Mouse (Mus musculus): ENCODE results near the gene Prickle3. TPM values are rescaled to one million over a fixed set of nuclear protein-coding genes. Genes with fewer than 3 reads are reported as not detected.
A peak's percentile ranks its signal among the peaks of the same experiment; 100 is the strongest.

Gene Prickle3
- polyA plus RNA-seq, 2 experiments: 0.34 to 1.2 TPM

DNA sequence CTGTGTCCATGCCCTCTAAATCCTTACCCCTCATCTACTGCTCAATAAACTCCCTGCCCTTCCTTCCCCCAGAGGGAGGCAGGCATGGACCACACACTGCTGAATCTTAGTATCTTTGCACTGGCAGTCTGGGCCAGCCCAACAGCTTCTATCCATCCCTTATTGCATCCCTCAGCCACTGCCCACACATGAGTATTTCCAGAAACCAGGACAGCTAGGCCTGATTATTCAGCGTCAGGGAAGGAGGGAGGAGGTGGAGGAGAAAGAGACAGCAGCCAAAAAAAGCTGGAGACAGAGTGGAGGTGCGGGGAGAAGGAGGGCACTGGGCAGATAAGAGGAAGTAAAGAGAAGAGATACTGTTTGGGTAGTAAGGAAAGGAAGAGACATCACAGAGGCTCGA, 22.0 kb upstream of the Prickle3 start:
- H3K27ac ChIP-seq: no peak overlapping the region
- H3K27me3 ChIP-seq (ENCODE audit: control insufficient read depth, insufficient read depth, low read length): peaks cover 4% of the 10 kb centered on the region
- peaks cover 0 to 2% of the 10 kb centered on the region in 2 experiments; a peak in 2 of 4 replicates for H3K4me1 ChIP-seq (replicated peaks; ENCODE audit: control insufficient read depth in 2 of 2, insufficient read depth in 2 of 2, low read length in 1 of 2)
- ATAC-seq (ENCODE audit: insufficient read depth): no peak
- no peaks in the 10 kb centered on the region for H3K36me3 ChIP-seq (replicated peaks; ENCODE audit: control insufficient read depth, insufficient read depth, low read depth)
- no peak for DNase-seq (ENCODE audit: low read depth in 3 of 3, low spot score in 3 of 3)
- TF ChIP-seq EP300 (IDR thresholded peaks at IDR 0.05; ENCODE audit: low read depth): no peak
- TF ChIP-seq CTCF (IDR thresholded peaks at IDR 0.05; ENCODE audit: low read depth): no peak
- H3K4me3 ChIP-seq (ENCODE audit: insufficient read depth in 1 of 2, low read depth in 2 of 2, low read length in 2 of 2): no peak overlapping the region
- H3K4me2 ChIP-seq (ENCODE audit: low read depth): no peak overlapping the region
- 33% methylated on average over 3 of the region's 3 CpGs for WGBS (ENCODE audit: insufficient replicate concordance)
- no peaks in the 10 kb centered on the region for H3K9me3 ChIP-seq (ENCODE audit: control insufficient read depth, low read length)
- H3K9ac ChIP-seq (replicated peaks): no peak overlapping the region

DNA sequence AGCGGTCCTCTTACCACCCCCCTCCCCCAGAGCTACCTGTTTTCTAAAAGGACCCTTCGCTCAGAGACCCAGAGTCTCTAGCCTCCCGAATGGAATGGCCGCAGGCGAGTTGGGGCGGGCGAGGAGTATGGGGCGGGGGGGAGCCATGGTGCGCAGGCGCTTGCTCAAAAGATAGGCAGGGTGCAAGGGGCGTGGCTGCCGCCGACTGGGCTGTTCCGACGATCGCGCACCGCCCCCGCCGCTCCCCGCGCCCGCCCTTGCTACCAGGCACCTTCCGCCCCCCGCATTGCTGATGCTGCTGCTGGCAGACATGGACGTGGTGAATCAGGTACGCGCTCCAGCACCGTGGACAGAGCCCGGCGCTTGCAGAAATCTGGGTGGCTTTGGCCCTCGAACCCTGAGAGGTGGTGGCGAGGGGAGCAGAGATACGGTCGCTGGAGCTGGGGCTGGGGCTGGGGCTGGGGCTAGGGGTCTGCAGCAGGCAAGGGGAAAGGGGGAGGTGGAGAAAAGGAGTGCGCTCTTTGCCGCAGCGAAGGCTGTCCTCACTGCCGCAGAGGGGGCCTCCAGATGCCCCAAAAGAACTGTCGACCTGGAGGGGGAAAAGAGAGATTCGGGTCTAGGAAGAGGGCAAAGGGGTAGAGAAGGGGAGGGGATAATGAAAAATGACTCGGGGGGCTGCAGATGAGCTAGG, 18.5 kb upstream of the Prickle3 start, which contains the start of gene Syp:
TSS of gene Syp (plus strand) at position 71 of the 691 bp plus-strand sequence.
- H3K27me3 ChIP-seq (ENCODE audit: control insufficient read depth, insufficient read depth, low read length): peaks cover 4% of the 10 kb centered on the region
- peak within 1 kb of the TSS; percentile 27 to 33; a peak in 3 of 4 replicates for H3K4me3 ChIP-seq (ENCODE audit: insufficient read depth in 1 of 2, low read depth in 2 of 2, low read length in 2 of 2)
- WGBS (ENCODE audit: insufficient replicate concordance): 13% methylated on average over 33 of the region's 42 CpGs
- H3K4me1 ChIP-seq (replicated peaks; ENCODE audit: control insufficient read depth in 2 of 2, insufficient read depth in 2 of 2, low read length in 1 of 2): peaks cover 0 to 4% of the 10 kb centered on the region in 2 experiments; a peak in 2 of 4 replicates
- no peaks in the 10 kb centered on the region for H3K36me3 ChIP-seq (replicated peaks; ENCODE audit: control insufficient read depth, insufficient read depth, low read depth)
- H3K9ac ChIP-seq (replicated peaks): 0 out of 2 replicates have a peak within 1 kb of the TSS, but pooled peaks have one; percentile 18
- peak; percentile 89 for ATAC-seq (ENCODE audit: insufficient read depth)
- DNase-seq (ENCODE audit: low read depth in 3 of 3, low spot score in 3 of 3): peak; percentile 54 to 61 (median 57)
- TF ChIP-seq EP300 (IDR thresholded peaks at IDR 0.05; ENCODE audit: low read depth): no peak
- peak within 1 kb of the TSS; percentile 64 for H3K4me2 ChIP-seq (ENCODE audit: low read depth)
- no peak within 1 kb of the TSS for H3K27ac ChIP-seq
- no peaks in the 10 kb centered on the region for H3K9me3 ChIP-seq (ENCODE audit: control insufficient read depth, low read length)

DNA sequence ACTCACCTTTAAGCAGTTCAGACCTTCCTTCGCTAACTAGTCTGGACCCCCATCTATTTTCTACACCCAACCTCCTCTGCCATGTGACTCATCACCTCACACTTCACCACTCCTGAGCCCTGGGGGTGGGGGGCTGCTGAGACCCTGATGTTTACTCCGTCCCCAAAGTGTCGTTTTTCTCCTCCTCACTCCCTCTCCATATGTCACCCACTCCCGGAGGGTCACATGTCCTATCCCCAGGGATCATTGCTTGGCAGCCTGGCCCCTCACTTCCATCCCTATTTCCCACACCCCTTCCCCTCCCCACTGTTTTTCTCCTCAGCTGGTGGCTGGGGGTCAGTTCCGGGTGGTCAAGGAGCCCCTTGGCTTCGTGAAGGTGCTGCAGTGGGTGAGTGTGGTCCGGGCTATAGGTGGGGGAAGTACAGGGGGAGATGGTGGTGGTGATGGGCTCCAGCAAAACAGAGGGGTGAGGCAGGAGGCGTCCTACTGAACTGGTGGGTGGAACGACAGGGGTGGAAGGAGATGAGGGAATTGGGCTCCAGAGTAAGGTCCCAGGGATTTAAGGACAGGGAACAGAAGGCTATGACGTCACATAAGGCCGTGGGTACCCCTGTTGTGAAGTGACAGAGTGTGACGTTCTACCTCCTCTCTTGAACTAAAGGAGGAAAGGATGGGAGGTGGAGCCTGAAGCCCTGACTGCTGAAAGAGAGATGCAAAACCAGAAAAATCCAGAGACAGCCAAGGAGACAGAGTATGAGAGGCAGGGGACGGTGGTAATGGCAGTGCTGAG, 17.3 kb upstream of the Prickle3 start:
- ATAC-seq (ENCODE audit: insufficient read depth): no peak

DNA sequence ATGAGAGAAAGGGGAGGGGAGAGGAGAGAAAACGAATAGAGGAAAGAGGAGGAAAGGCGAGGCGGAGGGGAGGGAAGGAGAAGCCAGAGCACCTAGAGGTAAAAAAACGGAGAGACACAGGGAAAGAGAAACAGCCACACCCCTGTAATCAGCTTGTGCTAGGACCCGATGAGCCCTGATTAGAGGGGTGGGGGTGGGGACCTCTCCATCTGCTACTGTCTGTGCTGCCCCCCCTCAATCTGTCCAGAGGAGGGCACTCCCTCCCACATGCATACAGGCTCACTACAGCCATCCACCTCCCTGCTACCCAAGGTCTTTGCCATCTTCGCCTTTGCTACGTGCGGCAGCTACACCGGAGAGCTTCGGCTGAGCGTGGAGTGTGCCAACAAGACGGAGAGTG, 16.3 kb upstream of the Prickle3 start:
- TF ChIP-seq CTCF (IDR thresholded peaks at IDR 0.05; ENCODE audit: low read depth) (no peak), EP300 (IDR thresholded peaks at IDR 0.05; ENCODE audit: low read depth) (no peak)
- H3K4me1 ChIP-seq (replicated peaks; ENCODE audit: control insufficient read depth in 2 of 2, insufficient read depth in 2 of 2, low read length in 1 of 2): peaks cover 0 to 4% of the 10 kb centered on the region in 2 experiments; a peak in 2 of 4 replicates
- no peak overlapping the region for H3K4me2 ChIP-seq (ENCODE audit: low read depth)
- no peaks in the 10 kb centered on the region for H3K36me3 ChIP-seq (replicated peaks; ENCODE audit: control insufficient read depth, insufficient read depth, low read depth)
- no peak overlapping the region for H3K27ac ChIP-seq
- H3K4me3 ChIP-seq (ENCODE audit: insufficient read depth in 1 of 2, low read depth in 2 of 2, low read length in 2 of 2): no peak overlapping the region
- H3K9me3 ChIP-seq (ENCODE audit: control insufficient read depth, low read length): no peaks in the 10 kb centered on the region
- H3K9ac ChIP-seq (replicated peaks): no peak overlapping the region
- WGBS (ENCODE audit: insufficient replicate concordance): 26% methylated on average over 12 of the region's 12 CpGs
- DNase-seq (ENCODE audit: low read depth in 3 of 3, low spot score in 3 of 3): no peak
- peaks cover 4% of the 10 kb centered on the region for H3K27me3 ChIP-seq (ENCODE audit: control insufficient read depth, insufficient read depth, low read length)
- peak; percentile 47; the same call in 1 of the 2 replicates for ATAC-seq (ENCODE audit: insufficient read depth)

More for the DNA sequence above, 17.3 kb upstream of the Prickle3 start:
- Histone ChIP-seq H3K4me2 (ENCODE audit: low read depth) (no peak overlapping the region), H3K9me3 (ENCODE audit: control insufficient read depth, low read length) (no peaks in the 10 kb centered on the region), H3K36me3 (replicated peaks; ENCODE audit: control insufficient read depth, insufficient read depth, low read depth) (no peaks in the 10 kb centered on the region), H3K9ac (replicated peaks) (no peak overlapping the region), H3K27me3 (ENCODE audit: control insufficient read depth, insufficient read depth, low read length) (peaks cover 4% of the 10 kb centered on the region), H3K4me3 (ENCODE audit: insufficient read depth in 1 of 2, low read depth in 2 of 2, low read length in 2 of 2) (no peak overlapping the region), H3K27ac (no peak overlapping the region), H3K4me1 (replicated peaks; ENCODE audit: control insufficient read depth in 2 of 2, insufficient read depth in 2 of 2, low read length in 1 of 2) (peaks cover 0 to 4% of the 10 kb centered on the region in 2 experiments; a peak in 2 of 4 replicates)
- TF ChIP-seq CTCF (IDR thresholded peaks at IDR 0.05; ENCODE audit: low read depth) (no peak), EP300 (IDR thresholded peaks at IDR 0.05; ENCODE audit: low read depth) (no peak)
- DNase-seq (ENCODE audit: low read depth in 3 of 3, low spot score in 3 of 3): no peak
- 15% methylated on average over 13 of the region's 13 CpGs for WGBS (ENCODE audit: insufficient replicate concordance)

DNA sequence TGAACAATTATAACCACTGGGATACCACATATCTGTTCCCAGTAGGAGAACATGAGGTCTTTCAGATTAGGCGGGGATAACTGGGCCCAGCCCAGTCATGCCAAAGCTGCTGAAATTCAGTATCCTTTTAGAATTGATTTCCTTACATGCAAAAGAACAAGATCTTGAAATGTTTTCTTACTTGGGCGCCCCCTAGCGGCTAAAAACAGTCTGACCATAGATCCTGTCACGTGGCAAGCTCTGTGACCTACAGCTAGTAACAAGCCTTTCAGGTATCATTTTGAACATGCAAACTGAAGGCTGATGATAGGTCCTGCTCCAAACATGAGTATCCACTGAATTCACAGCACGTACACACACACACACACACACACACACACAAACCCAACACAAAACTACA, 11.7 kb upstream of the Prickle3 start:
- Histone ChIP-seq H3K4me2 (ENCODE audit: low read depth) (no peak overlapping the region), H3K4me3 (ENCODE audit: insufficient read depth in 1 of 2, low read depth in 2 of 2, low read length in 2 of 2) (no peak overlapping the region), H3K27ac (no peak overlapping the region), H3K4me1 (replicated peaks; ENCODE audit: control insufficient read depth in 2 of 2, insufficient read depth in 2 of 2, low read length in 1 of 2) (peaks cover 0 to 9% of the 10 kb centered on the region in 2 experiments; a peak in 3 of 4 replicates), H3K9ac (replicated peaks) (no peak overlapping the region), H3K9me3 (ENCODE audit: control insufficient read depth, low read length) (no peaks in the 10 kb centered on the region), H3K27me3 (ENCODE audit: control insufficient read depth, insufficient read depth, low read length) (no peaks in the 10 kb centered on the region), H3K36me3 (replicated peaks; ENCODE audit: control insufficient read depth, insufficient read depth, low read depth) (no peaks in the 10 kb centered on the region)
- DNase-seq (ENCODE audit: low read depth in 3 of 3, low spot score in 3 of 3) (peak; percentile 55 to 65 (median 61)), ATAC-seq (ENCODE audit: insufficient read depth) (no peak)
- WGBS (ENCODE audit: insufficient replicate concordance): 9% methylated on average over 5 of the region's 5 CpGs
- TF ChIP-seq EP300 (IDR thresholded peaks at IDR 0.05; ENCODE audit: low read depth): no peak
- TF ChIP-seq CTCF (IDR thresholded peaks at IDR 0.05; ENCODE audit: low read depth): peak; percentile 73

All from liver, embryonic 14.5 days (tissue).